Mouse (Mus musculus) cerebral cortex, adult 2 months (tissue): Measurements from ENCODE around the gene Zfp346.

Experiments used
- WGBS: fragments of 180-500 bp; shearing (Covaris S2); methylation state at CpG from one replicate; pipeline ENCODE4 v1.1.7; 2018; 5-methylcytosine and 5-hydroxymethylcytosine counted together

Gene Zfp346

GRCm38 (mm10) chr13:55152621-55153415 lies 47.7 kb downstream of the Zfp346 start, which contains the start of gene Fgfr4:
Gene Fgfr4, plus strand, starts transcription at chr13:55152640.
- WGBS = 7% methylated on average over 68 of the region's 68 CpGs

GRCm38 (mm10) chr13:55153951-55154350 lies 48.8 kb downstream of the Zfp346 start:
- 92% methylated on average over 5 of the region's 5 CpGs for WGBS

- WGBS = 83% methylated on average over 7 of the region's 7 CpGs
These were observed 57.3 kb downstream of the Zfp346 start for GRCm38 (mm10) chr13:55162365-55162764.

GRCm38 (mm10) chr13:55163553-55163952 lies 58.4 kb downstream of the Zfp346 start:
- 83% methylated on average over 5 of the region's 5 CpGs for WGBS

GRCm38 (mm10) chr13:55165831-55166339 lies 60.8 kb downstream of the Zfp346 start:
- 95% methylated on average over 16 of the region's 16 CpGs for WGBS

GRCm38 (mm10) chr13:55166806-55167725 lies 62.0 kb downstream of the Zfp346 start:
- WGBS = 90% methylated on average over 32 of the region's 32 CpGs

- 94% methylated on average over 11 of the region's 11 CpGs for WGBS
These were observed 62.7 kb downstream of the Zfp346 start for GRCm38 (mm10) chr13:55167798-55168197.

GRCm38 (mm10) chr13:55168255-55168654 lies 63.1 kb downstream of the Zfp346 start:
- 85% methylated on average over 5 of the region's 5 CpGs for WGBS

- 46% methylated on average over 13 of the region's 13 CpGs for WGBS
These were observed 63.9 kb downstream of the Zfp346 start for GRCm38 (mm10) chr13:55168958-55169369.

GRCm38 (mm10) chr13:55171517-55172335 lies 66.6 kb downstream of the Zfp346 start:
- 25% methylated on average over 26 of the region's 26 CpGs for WGBS

GRCm38 (mm10) chr13:55172336-55172770 lies 67.2 kb downstream of the Zfp346 start:
- 53% methylated on average over 7 of the region's 7 CpGs for WGBS

GRCm38 (mm10) chr13:55174347-55174746 lies 69.2 kb downstream of the Zfp346 start:
- 92% methylated on average over 11 of the region's 11 CpGs for WGBS

- WGBS = 72% methylated on average over 6 of the region's 6 CpGs
These were observed 71.2 kb downstream of the Zfp346 start for GRCm38 (mm10) chr13:55176265-55176664.

- 68% methylated on average over 4 of the region's 4 CpGs for WGBS
These were observed 72.9 kb downstream of the Zfp346 start for GRCm38 (mm10) chr13:55177903-55178496.

- 50% methylated on average over 2 of the region's 2 CpGs for WGBS
These were observed 73.4 kb downstream of the Zfp346 start for GRCm38 (mm10) chr13:55178556-55178955.

- 72% methylated on average over 3 of the region's 3 CpGs for WGBS
These were observed 74.5 kb downstream of the Zfp346 start for GRCm38 (mm10) chr13:55179591-55179990.

GRCm38 (mm10) chr13:55181786-55182172 lies 76.7 kb downstream of the Zfp346 start:
- 83% methylated on average over 2 of the region's 2 CpGs for WGBS

GRCm38 (mm10) chr13:55182173-55182894 lies 77.2 kb downstream of the Zfp346 start:
- 4% methylated on average over 23 of the region's 23 CpGs for WGBS

- WGBS = 88% methylated on average over 6 of the region's 6 CpGs
These were observed 78.3 kb downstream of the Zfp346 start for GRCm38 (mm10) chr13:55183382-55183781.
